Mouse (Mus musculus) heart, postnatal 10 days (tissue): ENCODE data around the gene Hs3st2. TPM values are rescaled to one million over a fixed set of nuclear protein-coding genes. Genes with fewer than 3 reads are reported as not detected.
"Not testable (repeated sequence)": the region's sequence is repeated elsewhere in the genome, so short reads cannot be mapped to it uniquely, and the experiment has no call there.

Experiments used
- DNase-seq, 2 experiments: peaks; one replicate each; pipeline ENCODE4 v3.0.0; 2021
- intact Hi-C: fragments of 180-260 bp; cut with DNase I; formaldehyde crosslinking; loops from one replicate; pipeline ENCODE4 v1.15.1; 2025
- total RNA-seq, 2 experiments: library from RNA; stranded (reverse); gene quantifications; 2 replicates each; pipeline ENCODE4 v1.2.3; 2021

The Hs3st2 gene
- not detected for total RNA-seq

GRCm38 (mm10) chr7:121391225-121391983 lies at the start of gene Hs3st2:
Hs3st2 (plus strand) TSS chr7:121391859.
- DNase-seq: peak; percentile 29 to 57
- intact Hi-C loops: loop anchor here (5.0 kb wide), 1 partner anchor 171 kb away; no protein-coding TSS in a partner anchor

- intact Hi-C loops: no loop called here
Observed at GRCm38 (mm10) chr7:121348284-121348963, 43.2 kb upstream of the Hs3st2 start.

GRCm38 (mm10) chr7:121351688-121352087 lies 40.0 kb upstream of the Hs3st2 start:
- no peak for DNase-seq
- intact Hi-C loops: no loop called here

More at GRCm38 (mm10) chr7:121348284-121348963, 43.2 kb upstream of the Hs3st2 start:
- no peak for DNase-seq

GRCm38 (mm10) chr7:121361448-121361847 lies 30.2 kb upstream of the Hs3st2 start:
- DNase-seq, intact Hi-C loops: not testable (repeated sequence)

GRCm38 (mm10) chr7:121365584-121365983 lies 26.1 kb upstream of the Hs3st2 start:
- DNase-seq: no peak
- intact Hi-C loops: no loop called here

- intact Hi-C loops: no loop called here
- DNase-seq: no peak
Observed at GRCm38 (mm10) chr7:121367185-121367584, 24.5 kb upstream of the Hs3st2 start.

GRCm38 (mm10) chr7:121371990-121372389 lies 19.7 kb upstream of the Hs3st2 start:
- DNase-seq: no peak
- intact Hi-C loops: no loop called here

- intact Hi-C loops: no loop called here
- DNase-seq: no peak
Observed at GRCm38 (mm10) chr7:121375456-121375855, 16.2 kb upstream of the Hs3st2 start.

GRCm38 (mm10) chr7:121378942-121379341 lies 12.7 kb upstream of the Hs3st2 start:
- no peak for DNase-seq
- intact Hi-C loops: no loop called here

- intact Hi-C loops: loop anchor here (5.0 kb wide), 1 partner anchor 170 kb away; no protein-coding TSS in a partner anchor
- no peak for DNase-seq
Observed at GRCm38 (mm10) chr7:121391984-121392739, 503 bp downstream of the Hs3st2 start.

- intact Hi-C loops: loop anchor here (5.0 kb wide), 1 partner anchor 170 kb away; no protein-coding TSS in a partner anchor
- DNase-seq: no peak
Observed at GRCm38 (mm10) chr7:121392740-121392993, 1.0 kb downstream of the Hs3st2 start.

GRCm38 (mm10) chr7:121393884-121394283 lies 2.2 kb downstream of the Hs3st2 start:
- intact Hi-C loops: loop anchor here (5.0 kb wide), 1 partner anchor 168 kb away; no protein-coding TSS in a partner anchor
- DNase-seq: no peak

- intact Hi-C loops: loop anchor here (5.0 kb wide), 1 partner anchor 167 kb away; no protein-coding TSS in a partner anchor
- no peak for DNase-seq
Observed at GRCm38 (mm10) chr7:121394875-121395274, 3.2 kb downstream of the Hs3st2 start.

GRCm38 (mm10) chr7:121410716-121411506 lies 19.3 kb downstream of the Hs3st2 start:
- DNase-seq: no peak
- intact Hi-C loops: no loop called here

- no peak for DNase-seq
- intact Hi-C loops: no loop called here
Observed at GRCm38 (mm10) chr7:121411507-121411898, 19.8 kb downstream of the Hs3st2 start.

GRCm38 (mm10) chr7:121436884-121437283 lies 45.2 kb downstream of the Hs3st2 start:
- no peak for DNase-seq
- intact Hi-C loops: no loop called here

GRCm38 (mm10) chr7:121441186-121441585 lies 49.5 kb downstream of the Hs3st2 start:
- DNase-seq: no peak
- intact Hi-C loops: no loop called here

- no peak for DNase-seq
- intact Hi-C loops: no loop called here
Observed at GRCm38 (mm10) chr7:121444336-121444735, 52.7 kb downstream of the Hs3st2 start.

- peak in 1 of 2 experiments; percentile 4 for DNase-seq
- intact Hi-C loops: no loop called here
Observed at GRCm38 (mm10) chr7:121446281-121446680, 54.6 kb downstream of the Hs3st2 start.
